Mouse (Mus musculus) myocyte (in vitro differentiated cells): ENCODE measurements around the gene Grifin.

Experiments
- MYOD1 ChIP-seq, 3 experiments: IDR thresholded peaks; one replicate each; pipeline ENCODE4 v1.6.1; 2011; ENCODE audit warnings: control low read depth in 2 of 3, low read depth in 2 of 3, mild to moderate bottlenecking in 2 of 3, moderate library complexity in 1 of 3; ENCODE audit not compliant: insufficient read length in 2 of 3, control insufficient read depth in 1 of 3
- POLR2A ChIP-seq: IDR thresholded peaks from one replicate; pipeline ENCODE4 v1.6.1; 2011; ENCODE audit warnings: low read depth, mild to moderate bottlenecking, control low read depth, moderate library complexity; ENCODE audit not compliant: insufficient read length
- USF1 ChIP-seq: IDR thresholded peaks from one replicate; pipeline ENCODE4 v1.6.1; 2011; ENCODE audit warnings: low read depth, mild to moderate bottlenecking, control low read depth, moderate library complexity

DNA sequence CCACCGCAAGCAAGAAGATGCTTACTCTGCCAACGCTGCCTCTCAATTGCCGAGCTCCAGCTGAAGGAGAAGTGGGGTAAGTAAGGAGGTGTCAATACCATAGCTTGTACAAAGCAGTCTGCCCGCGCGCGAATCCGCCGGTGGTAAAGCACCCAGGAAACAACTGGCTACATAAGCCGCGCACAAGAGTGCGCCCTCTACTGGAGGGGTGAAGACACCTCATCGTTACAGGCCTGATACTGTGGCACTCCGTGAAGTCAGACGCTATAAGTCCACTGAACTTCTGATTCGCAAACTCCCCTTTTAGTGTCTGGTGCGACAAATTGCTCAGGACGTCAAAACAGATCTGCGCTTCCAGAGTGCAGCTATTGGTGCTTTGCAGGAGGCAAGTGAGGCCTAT is 18.5 kb downstream of the Grifin start:
- TF ChIP-seq POLR2A (no peak), USF1 (no peak), MYOD1 (IDR thresholded peaks at IDR 0.05; ENCODE audit: control insufficient read depth in 1 of 3, insufficient read length in 2 of 3, low read depth in 2 of 3) (no peak)
